Mouse (Mus musculus): ENCODE measurements around the gene Echdc3. TPM values are rescaled to one million over a fixed set of nuclear protein-coding genes. Genes with fewer than 3 reads are reported as not detected.
A peak's percentile ranks its signal among the peaks of the same experiment; 100 is the strongest.

Echdc3 gene
- polyA plus RNA-seq, 2 experiments, result 8.7 to 8.8 TPM

DNA sequence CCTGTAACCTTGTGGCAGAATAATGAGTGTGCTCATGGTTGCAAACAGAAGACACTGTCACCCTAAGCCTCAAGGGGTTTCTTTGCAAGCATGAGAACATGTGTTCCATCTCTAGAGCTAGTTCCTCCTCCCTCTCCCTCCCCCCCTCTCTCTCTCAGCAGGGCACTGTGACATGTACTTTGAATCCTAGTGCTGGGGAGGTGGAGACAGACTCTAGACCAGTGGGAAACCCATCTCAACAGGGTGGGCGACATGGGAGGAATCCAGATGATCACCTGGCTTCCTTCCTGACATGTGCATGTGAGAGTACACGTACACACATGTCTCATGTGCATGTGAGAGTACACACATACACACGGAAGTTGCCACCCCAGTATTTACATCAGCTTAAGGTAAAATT is 3.1 kb downstream of the Echdc3 start:
- no peak for TF ChIP-seq CTCF (IDR thresholded peaks at IDR 0.05; ENCODE audit: low read depth)
- TF ChIP-seq EP300 (IDR thresholded peaks at IDR 0.05; ENCODE audit: low read depth), result no peak
- Histone ChIP-seq H3K27me3 (ENCODE audit: control insufficient read depth, insufficient read depth, low read length) (no peaks in the 10 kb centered on the region), H3K9ac (replicated peaks) (no peak overlapping the region), H3K4me1 (replicated peaks; ENCODE audit: control insufficient read depth in 2 of 2, insufficient read depth in 2 of 2, low read length in 1 of 2) (peaks cover 0 to 8% of the 10 kb centered on the region in 2 experiments; a peak in 2 of 4 replicates), H3K4me3 (ENCODE audit: insufficient read depth in 1 of 2, low read depth in 2 of 2, low read length in 2 of 2) (no peak overlapping the region), H3K9me3 (ENCODE audit: control insufficient read depth, low read length) (no peaks in the 10 kb centered on the region), H3K27ac (no peak overlapping the region), H3K36me3 (replicated peaks; ENCODE audit: control insufficient read depth, insufficient read depth, low read depth) (no peaks in the 10 kb centered on the region), H3K4me2 (ENCODE audit: low read depth) (no peak overlapping the region)
- DNase-seq (ENCODE audit: low read depth in 3 of 3, low spot score in 3 of 3), result no peak
- 50% methylated on average over 3 of the region's 3 CpGs for WGBS (ENCODE audit: insufficient replicate concordance)
- ATAC-seq (ENCODE audit: insufficient read depth), result no peak

- Histone ChIP-seq H3K9ac (replicated peaks) (no peak overlapping the region), H3K4me2 (ENCODE audit: low read depth) (no peak overlapping the region), H3K4me3 (ENCODE audit: insufficient read depth in 1 of 2, low read depth in 2 of 2, low read length in 2 of 2) (no peak overlapping the region), H3K27ac (no peak overlapping the region), H3K9me3 (ENCODE audit: control insufficient read depth, low read length) (no peaks in the 10 kb centered on the region), H3K36me3 (replicated peaks; ENCODE audit: control insufficient read depth, insufficient read depth, low read depth) (no peaks in the 10 kb centered on the region), H3K4me1 (replicated peaks; ENCODE audit: control insufficient read depth in 2 of 2, insufficient read depth in 2 of 2, low read length in 1 of 2) (peaks cover 0 to 8% of the 10 kb centered on the region in 2 experiments; a peak in 2 of 4 replicates), H3K27me3 (ENCODE audit: control insufficient read depth, insufficient read depth, low read length) (no peaks in the 10 kb centered on the region)
- DNase-seq (ENCODE audit: low read depth in 3 of 3, low spot score in 3 of 3) (no peak), ATAC-seq (ENCODE audit: insufficient read depth) (no peak)
- no peak for TF ChIP-seq CTCF (IDR thresholded peaks at IDR 0.05; ENCODE audit: low read depth)
- WGBS (ENCODE audit: insufficient replicate concordance), result 64% methylated on average over 11 of the region's 11 CpGs
Measured at GRCm38 (mm10) chr2:6209116-6209515, 3.7 kb downstream of the Echdc3 start.

- no peaks in the 10 kb centered on the region for H3K9me3 ChIP-seq (ENCODE audit: control insufficient read depth, low read length)
- no peak for ATAC-seq (ENCODE audit: insufficient read depth)
- H3K4me2 ChIP-seq (ENCODE audit: low read depth), result no peak overlapping the region
- no peak for DNase-seq (ENCODE audit: low read depth in 3 of 3, low spot score in 3 of 3)
- peaks cover 0 to 8% of the 10 kb centered on the region in 2 experiments; a peak in 2 of 4 replicates for H3K4me1 ChIP-seq (replicated peaks; ENCODE audit: control insufficient read depth in 2 of 2, insufficient read depth in 2 of 2, low read length in 1 of 2)
- 69% methylated on average over 2 of the region's 2 CpGs for WGBS (ENCODE audit: insufficient replicate concordance)
- H3K36me3 ChIP-seq (replicated peaks; ENCODE audit: control insufficient read depth, insufficient read depth, low read depth), result no peaks in the 10 kb centered on the region
- H3K27me3 ChIP-seq (ENCODE audit: control insufficient read depth, insufficient read depth, low read length), result no peaks in the 10 kb centered on the region
- no peak for TF ChIP-seq EP300 (IDR thresholded peaks at IDR 0.05; ENCODE audit: low read depth)
- no peak for TF ChIP-seq CTCF (IDR thresholded peaks at IDR 0.05; ENCODE audit: low read depth)
- H3K27ac ChIP-seq, result no peak overlapping the region
- no peak overlapping the region for H3K9ac ChIP-seq (replicated peaks)
- no peak overlapping the region for H3K4me3 ChIP-seq (ENCODE audit: insufficient read depth in 1 of 2, low read depth in 2 of 2, low read length in 2 of 2)
Measured at GRCm38 (mm10) chr2:6207736-6208135, 5.1 kb downstream of the Echdc3 start.

- H3K36me3 ChIP-seq (replicated peaks; ENCODE audit: control insufficient read depth, insufficient read depth, low read depth), result no peaks in the 10 kb centered on the region
- 52% methylated on average over 10 of the region's 10 CpGs for WGBS (ENCODE audit: insufficient replicate concordance)
- no peak overlapping the region for H3K27ac ChIP-seq
- DNase-seq (ENCODE audit: low read depth in 3 of 3, low spot score in 3 of 3) (no peak), ATAC-seq (ENCODE audit: insufficient read depth) (no peak)
- H3K27me3 ChIP-seq (ENCODE audit: control insufficient read depth, insufficient read depth, low read length), result no peaks in the 10 kb centered on the region
- H3K9ac ChIP-seq (replicated peaks), result no peak overlapping the region
- H3K4me2 ChIP-seq (ENCODE audit: low read depth), result no peak overlapping the region
- no peaks in the 10 kb centered on the region for H3K9me3 ChIP-seq (ENCODE audit: control insufficient read depth, low read length)
- no peaks in the 10 kb centered on the region for H3K4me1 ChIP-seq (replicated peaks; ENCODE audit: control insufficient read depth in 2 of 2, insufficient read depth in 2 of 2, low read length in 1 of 2)
- no peak for TF ChIP-seq CTCF (IDR thresholded peaks at IDR 0.05; ENCODE audit: low read depth)
- TF ChIP-seq EP300 (IDR thresholded peaks at IDR 0.05; ENCODE audit: low read depth), result no peak
- H3K4me3 ChIP-seq (ENCODE audit: insufficient read depth in 1 of 2, low read depth in 2 of 2, low read length in 2 of 2), result no peak overlapping the region
Measured at GRCm38 (mm10) chr2:6196363-6196973, 16.4 kb downstream of the Echdc3 start.

DNA sequence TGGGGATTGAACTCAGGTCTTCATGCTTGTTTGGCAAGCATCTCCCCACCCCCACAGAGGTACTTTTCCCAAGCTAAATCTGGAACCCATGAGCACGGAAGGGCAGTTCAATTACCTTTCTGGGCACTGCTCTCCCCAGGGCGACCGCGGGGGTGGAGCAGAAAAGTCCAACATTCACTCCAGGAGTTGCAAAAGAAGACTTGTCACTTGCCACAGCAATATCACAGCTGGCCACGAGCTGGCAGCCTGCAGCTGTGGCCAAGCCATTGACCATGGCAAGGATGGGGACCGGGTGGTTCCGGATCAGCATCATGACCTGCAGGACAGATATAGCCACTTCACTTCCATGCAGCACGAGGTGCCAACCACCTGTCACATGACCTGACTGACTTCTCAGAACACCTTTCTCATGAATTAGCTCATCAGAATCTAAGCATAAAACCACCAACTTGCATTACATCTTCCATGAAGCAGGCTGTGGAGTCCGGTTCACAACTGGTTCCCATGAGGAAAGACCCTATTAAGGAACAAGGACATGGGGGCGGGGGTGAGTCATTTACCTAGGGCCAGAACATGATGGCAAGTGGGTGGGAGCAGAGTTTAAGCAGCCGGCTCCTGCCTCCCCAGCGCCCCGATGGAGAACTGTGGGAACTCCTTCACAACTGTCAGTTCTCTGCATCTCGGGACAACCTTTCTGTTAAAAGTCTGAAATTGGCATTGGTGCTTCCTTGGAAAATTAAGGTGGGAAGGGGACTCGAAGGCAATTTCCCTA is 17.2 kb downstream of the Echdc3 start:
- no peak for ATAC-seq (ENCODE audit: insufficient read depth)
- Histone ChIP-seq H3K27ac (no peak overlapping the region), H3K4me2 (ENCODE audit: low read depth) (no peak overlapping the region), H3K4me1 (replicated peaks; ENCODE audit: control insufficient read depth in 2 of 2, insufficient read depth in 2 of 2, low read length in 1 of 2) (no peaks in the 10 kb centered on the region), H3K9ac (replicated peaks) (no peak overlapping the region), H3K27me3 (ENCODE audit: control insufficient read depth, insufficient read depth, low read length) (no peaks in the 10 kb centered on the region), H3K4me3 (ENCODE audit: insufficient read depth in 1 of 2, low read depth in 2 of 2, low read length in 2 of 2) (no peak overlapping the region), H3K9me3 (ENCODE audit: control insufficient read depth, low read length) (no peaks in the 10 kb centered on the region), H3K36me3 (replicated peaks; ENCODE audit: control insufficient read depth, insufficient read depth, low read depth) (no peaks in the 10 kb centered on the region)
- WGBS (ENCODE audit: insufficient replicate concordance), result 63% methylated on average over 15 of the region's 15 CpGs
- peak; percentile 33; the same call in 1 of the 2 replicates for TF ChIP-seq CTCF (IDR thresholded peaks at IDR 0.05; ENCODE audit: low read depth)
- TF ChIP-seq EP300 (IDR thresholded peaks at IDR 0.05; ENCODE audit: low read depth), result no peak
- no peak for DNase-seq (ENCODE audit: low read depth in 3 of 3, low spot score in 3 of 3)

Data from liver, embryonic 14.5 days (tissue).